Mouse (Mus musculus): Measurements from ENCODE around the gene Ripor1. TPM values are rescaled to one million over a fixed set of nuclear protein-coding genes. Genes with fewer than 3 reads are reported as not detected.
A peak's percentile ranks its signal among the peaks of the same experiment; 100 is the strongest.

The Ripor1 gene
- polyA plus RNA-seq, 1 experiment, result 47.6 TPM

DNA sequence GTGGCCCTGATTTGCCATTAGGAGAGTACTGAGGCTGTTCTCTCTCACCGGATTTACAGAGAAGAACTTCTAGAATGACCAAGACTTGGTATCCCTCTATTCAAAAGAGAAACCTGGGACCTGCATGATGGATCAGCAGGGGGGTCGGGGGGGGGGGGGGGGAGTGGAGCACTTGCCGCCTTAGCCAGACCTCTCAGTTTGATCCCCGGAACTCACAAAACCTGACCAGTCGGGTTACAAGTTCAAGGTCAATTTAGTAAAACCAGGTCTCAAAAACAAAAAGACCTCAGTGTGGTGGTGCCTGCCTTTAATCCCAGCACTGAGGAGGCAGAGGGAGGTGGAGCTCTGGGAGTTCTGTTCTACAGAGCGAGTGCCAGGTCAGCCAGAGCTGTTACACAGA is 30.3 kb upstream of the Ripor1 start:
- Histone ChIP-seq H3K79me2 (ENCODE audit: control insufficient read depth, insufficient read depth) (no peaks in the 10 kb centered on the region), H3K4me3 (no peak overlapping the region), H3K4me2 (ENCODE audit: low read depth) (no peak overlapping the region), H3K27me3 (ENCODE audit: control insufficient read depth, insufficient read depth, insufficient read length) (no peaks in the 10 kb centered on the region), H3K36me3 (ENCODE audit: control insufficient read depth, insufficient read depth) (no peaks in the 10 kb centered on the region), H3ac (ENCODE audit: control insufficient read depth, insufficient read length) (no peak overlapping the region)
- TF ChIP-seq POLR2A (IDR thresholded peaks at IDR 0.05; ENCODE audit: insufficient read length, low read depth), result no peak
- no peak for TF ChIP-seq CEBPB (IDR thresholded peaks at IDR 0.05; ENCODE audit: insufficient read depth, poor library complexity, severe bottlenecking)
- no peak for TF ChIP-seq USF1 (IDR thresholded peaks at IDR 0.05; ENCODE audit: low read depth)
- TF ChIP-seq MYOG (IDR thresholded peaks at IDR 0.05; ENCODE audit: control insufficient read depth in 1 of 3, insufficient read depth in 1 of 3, insufficient read length in 2 of 3, low read depth in 2 of 3), result no peak
- no peak for TF ChIP-seq MYOD1 (IDR thresholded peaks at IDR 0.05; ENCODE audit: control insufficient read depth in 1 of 3, insufficient read length in 2 of 3, low read depth in 2 of 3)
- TF ChIP-seq MAX (IDR thresholded peaks at IDR 0.05; ENCODE audit: low read depth), result no peak
- no peak for TF ChIP-seq TCF3 (IDR thresholded peaks at IDR 0.05; ENCODE audit: insufficient read length, low read depth)

DNA sequence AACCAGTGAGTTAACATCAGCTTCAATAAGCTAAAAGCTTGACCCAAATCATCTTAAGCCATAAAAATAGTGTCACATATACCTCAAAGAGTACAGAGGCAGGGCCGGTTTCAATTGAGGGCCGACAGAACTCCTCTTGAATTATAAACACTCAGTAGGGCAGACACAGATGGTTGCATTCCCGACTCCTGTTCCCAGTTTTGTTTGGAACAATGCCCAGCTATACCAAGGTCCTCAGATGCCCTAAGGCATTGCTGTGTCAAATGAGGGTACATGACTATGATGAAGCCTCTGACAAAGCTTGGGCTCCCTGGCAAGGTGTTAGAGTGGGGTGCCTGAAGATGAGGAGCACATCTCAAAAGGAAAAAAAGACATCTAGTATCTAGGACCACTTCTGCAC is 29.5 kb upstream of the Ripor1 start:
- Histone ChIP-seq H3K27me3 (ENCODE audit: control insufficient read depth, insufficient read depth, insufficient read length) (no peaks in the 10 kb centered on the region), H3K36me3 (ENCODE audit: control insufficient read depth, insufficient read depth) (no peaks in the 10 kb centered on the region), H3K79me2 (ENCODE audit: control insufficient read depth, insufficient read depth) (no peaks in the 10 kb centered on the region), H3K4me3 (no peak overlapping the region), H3ac (ENCODE audit: control insufficient read depth, insufficient read length) (no peak overlapping the region), H3K4me2 (ENCODE audit: low read depth) (no peak overlapping the region)
- TF ChIP-seq POLR2AphosphoS2 (IDR thresholded peaks at IDR 0.05; ENCODE audit: insufficient read length, low read depth) (no peak), TCF12 (IDR thresholded peaks at IDR 0.05; ENCODE audit: insufficient read depth, poor library complexity, severe bottlenecking) (no peak), MYOG (IDR thresholded peaks at IDR 0.05; ENCODE audit: control insufficient read depth in 1 of 3, insufficient read depth in 1 of 3, insufficient read length in 2 of 3, low read depth in 2 of 3) (no peak), POLR2A (IDR thresholded peaks at IDR 0.05; ENCODE audit: insufficient read length, low read depth) (no peak)

DNA sequence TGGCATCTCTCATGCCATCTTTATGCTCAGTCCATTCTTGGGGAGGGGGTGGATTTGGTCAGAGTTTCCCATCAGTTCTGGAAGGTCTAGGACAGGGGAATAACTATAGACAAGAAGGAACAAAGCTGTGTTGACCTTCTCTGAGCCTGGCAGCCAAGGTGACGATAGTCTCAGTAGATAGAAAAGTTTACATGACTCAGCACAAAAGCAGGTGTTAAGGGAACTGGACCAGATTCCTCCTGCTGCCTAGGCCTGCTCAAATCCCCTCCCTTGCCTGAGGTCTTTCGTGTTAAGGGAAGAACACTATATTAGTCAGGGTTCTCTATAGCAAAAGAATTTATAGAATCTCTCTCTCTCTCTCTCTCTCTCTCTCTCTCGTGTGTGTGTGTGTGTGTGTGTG is 25.3 kb upstream of the Ripor1 start:
- Histone ChIP-seq H3K79me2 (ENCODE audit: control insufficient read depth, insufficient read depth) (no peaks in the 10 kb centered on the region), H3ac (ENCODE audit: control insufficient read depth, insufficient read length) (no peak overlapping the region), H3K4me3 (no peak overlapping the region), H3K36me3 (ENCODE audit: control insufficient read depth, insufficient read depth) (no peaks in the 10 kb centered on the region), H3K27me3 (ENCODE audit: control insufficient read depth, insufficient read depth, insufficient read length) (no peaks in the 10 kb centered on the region), H3K4me2 (ENCODE audit: low read depth) (no peak overlapping the region)
- TF ChIP-seq USF1 (IDR thresholded peaks at IDR 0.05; ENCODE audit: low read depth), result no peak
- TF ChIP-seq CEBPB (IDR thresholded peaks at IDR 0.05; ENCODE audit: insufficient read depth, poor library complexity, severe bottlenecking), result no peak
- no peak for TF ChIP-seq REST (IDR thresholded peaks at IDR 0.05; ENCODE audit: insufficient read depth, insufficient read length)
- no peak for TF ChIP-seq TCF12 (IDR thresholded peaks at IDR 0.05; ENCODE audit: insufficient read depth, poor library complexity, severe bottlenecking)

DNA sequence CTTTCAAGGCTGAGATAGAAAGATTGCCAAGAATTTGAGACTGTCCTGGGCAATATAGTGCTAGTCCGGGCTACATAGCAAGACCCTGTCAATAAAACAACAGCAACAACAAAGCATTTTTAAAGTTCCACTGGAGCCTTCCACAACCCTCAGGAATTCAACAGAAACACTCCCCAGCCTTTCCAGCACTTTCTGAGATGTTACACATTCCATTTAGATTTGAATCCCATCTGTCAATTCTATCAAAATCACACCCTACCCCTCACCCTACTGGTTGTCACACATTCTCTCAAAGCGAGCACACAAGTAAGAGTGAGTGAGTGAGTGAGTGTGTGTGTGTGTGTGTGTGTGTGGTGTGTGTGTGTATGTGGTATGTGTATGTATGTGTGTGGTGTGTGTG is 12.6 kb upstream of the Ripor1 start:
- H3K36me3 ChIP-seq (ENCODE audit: control insufficient read depth, insufficient read depth), result no peaks in the 10 kb centered on the region
- H3K4me2 ChIP-seq (ENCODE audit: low read depth), result no peak overlapping the region
- no peak overlapping the region for H3K4me3 ChIP-seq
- TF ChIP-seq CEBPB (IDR thresholded peaks at IDR 0.05; ENCODE audit: insufficient read depth, poor library complexity, severe bottlenecking) (no peak), USF1 (IDR thresholded peaks at IDR 0.05; ENCODE audit: low read depth) (no peak), MYOG (IDR thresholded peaks at IDR 0.05; ENCODE audit: control insufficient read depth in 1 of 3, insufficient read depth in 1 of 3, insufficient read length in 2 of 3, low read depth in 2 of 3) (no peak), MYOD1 (IDR thresholded peaks at IDR 0.05; ENCODE audit: control insufficient read depth in 1 of 3, insufficient read length in 2 of 3, low read depth in 2 of 3) (no peak), E2F4 (IDR thresholded peaks at IDR 0.05; ENCODE audit: insufficient read depth) (no peak), POLR2AphosphoS2 (IDR thresholded peaks at IDR 0.05; ENCODE audit: insufficient read length, low read depth) (no peak), POLR2A (IDR thresholded peaks at IDR 0.05; ENCODE audit: insufficient read length, low read depth) (no peak), TCF3 (IDR thresholded peaks at IDR 0.05; ENCODE audit: insufficient read length, low read depth) (no peak)
- H3ac ChIP-seq (ENCODE audit: control insufficient read depth, insufficient read length), result no peak overlapping the region
- H3K79me2 ChIP-seq (ENCODE audit: control insufficient read depth, insufficient read depth), result no peaks in the 10 kb centered on the region
- H3K27me3 ChIP-seq (ENCODE audit: control insufficient read depth, insufficient read depth, insufficient read length), result no peaks in the 10 kb centered on the region

DNA sequence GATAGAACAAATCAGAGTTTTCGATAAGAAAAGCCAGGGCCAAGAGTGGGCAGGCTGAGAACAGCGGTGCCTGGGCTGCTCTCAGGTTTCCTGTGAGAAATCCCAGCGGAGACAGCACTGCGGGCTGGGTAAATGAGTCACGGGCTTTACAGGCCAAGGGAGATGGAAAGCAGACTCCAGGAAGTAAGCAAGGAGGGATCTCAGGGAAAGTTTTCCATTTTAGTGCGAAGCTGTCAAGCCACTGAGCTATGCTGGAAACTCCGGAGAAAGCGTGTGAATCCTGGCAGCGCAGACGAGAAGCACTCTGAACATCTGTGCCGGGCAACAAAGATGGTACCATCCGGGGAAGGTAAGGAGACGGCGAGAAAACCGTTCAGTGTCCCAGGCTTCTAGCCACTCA is 11.2 kb upstream of the Ripor1 start:
- no peaks in the 10 kb centered on the region for H3K27me3 ChIP-seq (ENCODE audit: control insufficient read depth, insufficient read depth, insufficient read length)
- H3K4me3 ChIP-seq, result peak overlapping the region; percentile 40
- no peak overlapping the region for H3ac ChIP-seq (ENCODE audit: control insufficient read depth, insufficient read length)
- H3K79me2 ChIP-seq (ENCODE audit: control insufficient read depth, insufficient read depth), result no peaks in the 10 kb centered on the region
- peak overlapping the region; percentile 91 for H3K4me2 ChIP-seq (ENCODE audit: low read depth)
- TF ChIP-seq POLR2AphosphoS2 (IDR thresholded peaks at IDR 0.05; ENCODE audit: insufficient read length, low read depth) (peak; percentile 15), E2F4 (IDR thresholded peaks at IDR 0.05; ENCODE audit: insufficient read depth) (no peak), SRF (IDR thresholded peaks at IDR 0.05; ENCODE audit: control insufficient read depth, insufficient read length, low read depth) (peak; percentile 19), REST (IDR thresholded peaks at IDR 0.05; ENCODE audit: insufficient read depth, insufficient read length) (no peak), MAX (IDR thresholded peaks at IDR 0.05; ENCODE audit: low read depth) (no peak)
- no peaks in the 10 kb centered on the region for H3K36me3 ChIP-seq (ENCODE audit: control insufficient read depth, insufficient read depth)
